Mouse (Mus musculus) cerebellum, adult 2 months (tissue): ENCODE measurements at regions not wholly inside any gene's neighbourhood (a gene's known extent, or its start where the extent isn't known, plus 50 kb on each side); places are given as distances from the start of the nearest gene placed in this dataset.

Experiments used
- DNase-seq, 2 experiments: peaks; one replicate each; pipeline ENCODE4 v3.0.0; 2021
- H3K27ac ChIP-seq: fragments of 200-500 bp; 2 replicates; pipeline ENCODE4 v1.5.1; 2012; ENCODE audit warnings: low read length, control low read depth, inconsistent platforms; ENCODE audit not compliant: insufficient read depth
- H3K27me3 ChIP-seq: fragments of 200-500 bp; 2 replicates; pipeline ENCODE4 v1.6.1; 2012; ENCODE audit warnings: inconsistent platforms, mild to moderate bottlenecking, low read length, moderate library complexity; ENCODE audit not compliant: control insufficient read depth, insufficient read depth
- H3K4me1 ChIP-seq: fragments of 200-500 bp; 2 replicates; pipeline ENCODE4 v1.6.1; 2011; ENCODE audit warnings: low read length; ENCODE audit not compliant: control insufficient read depth, insufficient read depth
- H3K4me3 ChIP-seq: fragments of 200-500 bp; replicated peaks from 2 replicates; pipeline ENCODE3; 2011; ENCODE audit warnings: mild to moderate bottlenecking, low read depth, low read length, control low read depth; ENCODE audit not compliant: insufficient read depth
- CTCF ChIP-seq: fragments of 200-500 bp; IDR thresholded peaks from 2 replicates; pipeline ENCODE4 v1.5.1; 2011; ENCODE audit warnings: low read depth, mild to moderate bottlenecking, control low read depth, low read length, moderate library complexity, borderline replicate concordance; ENCODE audit not compliant: insufficient read depth
- POLR2A ChIP-seq: fragments of 200-500 bp; IDR thresholded peaks from 2 replicates; pipeline ENCODE4 v1.6.1; 2011; ENCODE audit warnings: low read length, control low read depth, borderline replicate concordance; ENCODE audit not compliant: insufficient read depth
- WGBS: fragments of 180-500 bp; shearing (Covaris S2); methylation state at CpG from one replicate; pipeline ENCODE4 v1.1.7; 2018; 5-methylcytosine and 5-hydroxymethylcytosine counted together

DNA sequence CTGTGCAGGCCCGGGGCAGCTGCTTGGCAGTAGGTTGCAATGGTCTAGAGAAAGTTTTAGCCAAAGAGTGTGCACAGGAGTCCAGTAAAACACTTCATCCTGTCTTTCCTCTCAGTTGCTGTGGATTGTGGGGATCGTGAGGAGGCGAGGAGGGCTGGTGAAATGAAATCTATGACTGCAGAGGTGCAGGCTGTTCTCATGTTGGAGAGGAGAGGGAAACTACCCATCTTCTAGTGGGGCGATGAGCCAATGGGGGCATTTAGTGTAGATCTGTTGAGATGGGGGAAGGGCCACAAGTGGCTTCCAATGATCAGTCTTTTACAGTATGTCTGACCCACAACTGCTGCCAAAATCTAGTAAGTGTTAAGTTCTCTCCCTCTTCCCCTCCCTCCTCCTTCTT lies 203.4 kb downstream of the Rnd3 start:
- no peaks in the 10 kb centered on the region for H3K27me3 ChIP-seq
- DNase-seq: no peak
- H3K27ac ChIP-seq: no peak overlapping the region
- 77% methylated on average over 4 of the region's 4 CpGs for WGBS
- TF ChIP-seq CTCF (no peak), POLR2A (no peak)
- H3K4me1 ChIP-seq: no peaks in the 10 kb centered on the region
- H3K4me3 ChIP-seq: no peak overlapping the region

- no peak overlapping the region for H3K4me3 ChIP-seq
- 93% methylated on average over 15 of the region's 15 CpGs for WGBS
- no peaks in the 10 kb centered on the region for H3K4me1 ChIP-seq
- no peaks in the 10 kb centered on the region for H3K27me3 ChIP-seq
- H3K27ac ChIP-seq: no peak overlapping the region
- no peak for DNase-seq
- TF ChIP-seq POLR2A: no peak
- TF ChIP-seq CTCF: no peak
These were observed 205.7 kb downstream of the Rnd3 start for GRCm38 (mm10) chr2:50943180-50943579.

DNA sequence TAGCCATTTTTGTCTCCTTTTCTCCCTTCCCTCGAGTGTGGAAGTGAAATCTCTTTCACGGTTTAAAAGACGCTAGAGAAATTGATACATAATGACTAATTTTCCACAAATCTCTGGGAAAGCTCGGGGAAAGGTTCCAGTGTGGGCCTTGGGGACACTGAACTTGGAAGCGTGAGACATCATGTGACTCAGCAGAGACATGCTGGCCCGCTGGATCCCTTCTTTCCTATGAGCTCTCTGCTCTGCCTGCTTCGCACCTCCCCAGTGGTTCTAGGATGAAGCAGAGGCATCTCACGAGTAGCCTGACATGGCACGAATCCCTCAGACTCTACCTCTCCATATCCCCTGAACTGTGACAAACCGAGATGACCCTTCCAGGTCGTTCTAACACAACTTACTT lies 206.2 kb downstream of the Rnd3 start:
- no peak for DNase-seq
- WGBS: 53% methylated on average over 11 of the region's 11 CpGs
- TF ChIP-seq CTCF: no peak
- no peak for TF ChIP-seq POLR2A
- Histone ChIP-seq H3K27ac (no peak overlapping the region), H3K4me3 (no peak overlapping the region), H3K4me1 (no peaks in the 10 kb centered on the region), H3K27me3 (no peaks in the 10 kb centered on the region)

- 77% methylated on average over 7 of the region's 7 CpGs for WGBS
- Histone ChIP-seq H3K4me3 (no peak overlapping the region), H3K27me3 (no peaks in the 10 kb centered on the region), H3K4me1 (no peaks in the 10 kb centered on the region), H3K27ac (no peak overlapping the region)
- DNase-seq: no peak
- no peak for TF ChIP-seq CTCF
- no peak for TF ChIP-seq POLR2A
These were observed 216.0 kb downstream of the Rnd3 start for GRCm38 (mm10) chr2:50932936-50933335.

GRCm38 (mm10) chr2:50921002-50921401 lies 227.9 kb downstream of the Rnd3 start:
- DNase-seq: no peak
- Histone ChIP-seq H3K27ac (no peak overlapping the region), H3K27me3 (no peaks in the 10 kb centered on the region), H3K4me3 (no peak overlapping the region), H3K4me1 (no peaks in the 10 kb centered on the region)
- TF ChIP-seq CTCF (no peak), POLR2A (no peak)

DNA sequence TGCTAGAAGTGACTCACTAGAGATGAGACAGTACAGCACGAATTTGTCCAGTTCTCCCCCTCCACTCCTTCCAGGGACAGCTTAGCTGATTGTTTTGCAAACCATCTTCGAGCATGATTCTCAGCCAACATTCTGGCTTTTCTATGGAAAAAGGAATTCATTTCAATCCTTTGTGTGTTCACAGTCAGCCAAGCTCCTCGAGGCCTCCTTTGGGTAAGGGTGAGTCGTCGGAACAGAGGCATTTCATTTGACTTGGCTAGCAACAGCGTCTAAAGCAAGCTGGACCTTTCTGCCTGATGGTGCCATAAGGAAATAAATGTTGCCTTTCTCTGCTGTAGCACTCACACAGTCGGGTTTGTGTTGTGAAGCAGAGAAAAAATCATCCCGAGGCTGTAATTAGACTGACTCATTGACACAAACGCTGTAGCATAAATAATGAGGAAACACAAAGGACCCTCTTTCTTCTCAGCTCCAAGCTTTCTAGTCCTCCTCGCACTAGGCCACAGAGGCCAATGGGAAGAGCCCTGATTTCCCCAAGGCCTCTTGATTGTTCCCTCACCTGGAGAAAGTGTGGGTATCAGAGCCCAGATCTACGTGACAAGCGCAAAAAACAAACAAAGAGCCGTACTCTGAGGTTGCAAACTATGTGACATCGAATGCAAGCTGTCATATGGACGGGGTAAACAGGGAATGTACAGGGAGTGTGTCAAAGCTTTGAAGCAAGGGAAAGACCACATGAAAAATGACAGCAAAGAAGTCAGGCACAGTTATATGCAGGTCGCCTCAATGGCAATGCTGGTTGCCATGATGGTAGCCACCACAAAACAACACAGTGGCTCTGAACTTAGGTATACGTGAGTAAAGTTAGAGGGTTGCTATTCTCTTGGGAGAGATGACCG lies 232.3 kb downstream of the Rnd3 start:
- no peak overlapping the region for H3K4me3 ChIP-seq
- TF ChIP-seq POLR2A: no peak
- TF ChIP-seq CTCF: no peak

DNA sequence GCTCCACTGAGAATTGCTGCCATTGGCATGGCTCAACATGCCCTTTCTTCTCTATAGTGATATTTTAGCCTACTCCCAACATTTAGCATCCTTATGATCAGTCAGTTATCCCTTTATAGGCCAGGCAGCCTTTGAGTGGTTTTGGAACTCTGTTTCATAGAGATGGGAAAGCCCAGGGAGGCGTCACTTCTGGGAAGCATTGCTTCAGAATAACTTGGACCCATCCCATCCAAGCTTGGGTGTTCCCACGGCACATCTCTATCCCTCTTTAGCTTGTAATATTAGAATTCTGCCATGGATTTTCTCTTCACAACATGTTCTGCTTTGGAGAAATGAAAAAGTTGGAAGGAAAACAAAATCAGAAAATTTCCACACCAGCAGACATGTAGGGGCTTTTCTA lies 233.8 kb downstream of the Rnd3 start:
- H3K27me3 ChIP-seq: no peaks in the 10 kb centered on the region
- TF ChIP-seq POLR2A (no peak), CTCF (no peak)
- H3K4me3 ChIP-seq: no peak overlapping the region
- H3K4me1 ChIP-seq: no peaks in the 10 kb centered on the region
- DNase-seq: no peak
- 79% methylated on average over 2 of the region's 2 CpGs for WGBS
- H3K27ac ChIP-seq: no peak overlapping the region

More for the DNA sequence above, 232.3 kb downstream of the Rnd3 start:
- no peak for DNase-seq
- Histone ChIP-seq H3K27ac (no peak overlapping the region), H3K4me1 (no peaks in the 10 kb centered on the region), H3K27me3 (no peaks in the 10 kb centered on the region)
- 51% methylated on average over 18 of the region's 18 CpGs for WGBS

- no peak for DNase-seq
- H3K27ac ChIP-seq: no peak overlapping the region
- H3K27me3 ChIP-seq: no peaks in the 10 kb centered on the region
- TF ChIP-seq CTCF (no peak), POLR2A (no peak)
- no peaks in the 10 kb centered on the region for H3K4me1 ChIP-seq
- H3K4me3 ChIP-seq: no peak overlapping the region
These were observed 234.7 kb downstream of the Rnd3 start for GRCm38 (mm10) chr2:50914176-50914575.
